Mouse (Mus musculus) CH12.LX (cell line): Measurements from ENCODE around the gene Tdrd7. TPM values are rescaled to one million over a fixed set of nuclear protein-coding genes. Genes with fewer than 3 reads are reported as not detected.

ENCODE experiments used
- DNase-seq: peaks from one replicate; pipeline ENCODE4 v3.0.0-alpha.2; 2013; ENCODE audit errors: extremely low read depth
- H3K27ac ChIP-seq: 2 replicates; pipeline ENCODE4 v1.5.1; 2012; ENCODE audit warnings: low read depth, mild to moderate bottlenecking, control low read depth, moderate library complexity; ENCODE audit not compliant: insufficient read depth
- H3K27me3 ChIP-seq: replicated peaks from 2 replicates; pipeline ENCODE3; 2012; ENCODE audit warnings: inconsistent platforms
- H3K36me3 ChIP-seq, 2 experiments: replicated peaks in 1 of 2; 2 replicates each; pipeline versions ENCODE3 to v1.6.1; 2012; ENCODE audit warnings: inconsistent platforms in 1 of 2, low read length in 1 of 2, mild to moderate bottlenecking in 1 of 2, mixed read lengths in 1 of 2, moderate library complexity in 1 of 2; ENCODE audit not compliant: control insufficient read depth in 1 of 2, insufficient read depth in 1 of 2
- H3K4me1 ChIP-seq, 2 experiments: 2 replicates each; pipeline ENCODE4 v1.6.1; 2012; ENCODE audit warnings: inconsistent platforms in 1 of 2, moderate library complexity in 1 of 2; ENCODE audit not compliant: insufficient read depth in 2 of 2, control insufficient read depth in 1 of 2
- H3K4me2 ChIP-seq: 2 replicates; pipeline ENCODE4 v1.6.1; 2012; ENCODE audit warnings: low read depth, mild to moderate bottlenecking, control low read depth; ENCODE audit not compliant: poor library complexity, insufficient read depth, severe bottlenecking
- H3K4me3 ChIP-seq, 3 experiments: fragments of 150-350 bp in 1 of 3; sonication (generic) in 1 of 3; replicated peaks in 1 of 3; 2 replicates each; pipeline versions ENCODE3 to v1.5.1; 2011 to 2012; ENCODE audit warnings: low read depth in 2 of 3, low read length in 2 of 3, mild to moderate bottlenecking in 2 of 3, moderate library complexity in 2 of 3, control low read depth in 1 of 3, improper control_type of control experiment in 1 of 3, inconsistent platforms in 1 of 3, mixed read lengths in 1 of 3; ENCODE audit not compliant: poor library complexity in 1 of 3
- H3K79me2 ChIP-seq: replicated peaks from 2 replicates; pipeline ENCODE4 v1.6.1; 2012; ENCODE audit warnings: mild to moderate bottlenecking, moderate library complexity; ENCODE audit not compliant: control insufficient read depth, poor library complexity, insufficient read depth, severe bottlenecking; ENCODE audit errors: extremely low read depth
- H3K9ac ChIP-seq: 2 replicates; pipeline ENCODE4 v1.6.1; 2012; ENCODE audit warnings: low read depth, mild to moderate bottlenecking, control low read depth, moderate library complexity; ENCODE audit not compliant: insufficient read depth
- H3K9me3 ChIP-seq: replicated peaks from 2 replicates; pipeline ENCODE3; 2012; ENCODE audit warnings: low read length, inconsistent platforms, mixed read lengths
- CHD1 ChIP-seq: IDR thresholded peaks from 2 replicates; pipeline ENCODE4 v1.6.1; 2012; ENCODE audit warnings: low read depth, low read length, improper control_type of control experiment, inconsistent platforms
- ETS1 ChIP-seq: conservative IDR thresholded peaks from 2 replicates; pipeline ENCODE4 v1.6.1; 2012; ENCODE audit warnings: low read depth, mild to moderate bottlenecking, inconsistent platforms, low read length, improper control_type of control experiment, moderate library complexity
- HCFC1 ChIP-seq: IDR thresholded peaks from 2 replicates; pipeline ENCODE4 v1.6.1; 2012; ENCODE audit warnings: low read depth, mild to moderate bottlenecking, inconsistent platforms, low read length, improper control_type of control experiment
- IRF4 ChIP-seq: IDR thresholded peaks from 2 replicates; pipeline ENCODE4 v1.6.1; 2014; ENCODE audit warnings: low read depth, mild to moderate bottlenecking, inconsistent platforms, low read length, improper control_type of control experiment
- JUN ChIP-seq: IDR thresholded peaks from 2 replicates; pipeline ENCODE4 v1.6.1; 2011; ENCODE audit warnings: low read depth, mild to moderate bottlenecking, low read length, improper control_type of control experiment, moderate library complexity; ENCODE audit not compliant: insufficient read depth
- JUND ChIP-seq: conservative IDR thresholded peaks from 2 replicates; pipeline ENCODE4 v1.6.1; 2011; ENCODE audit warnings: low read depth, low read length, improper control_type of control experiment
- MEF2A ChIP-seq: IDR thresholded peaks from 2 replicates; pipeline ENCODE4 v1.6.1; 2014; ENCODE audit warnings: low read depth, mild to moderate bottlenecking, inconsistent platforms, low read length, improper control_type of control experiment, borderline replicate concordance
- MYC ChIP-seq: IDR thresholded peaks from 2 replicates; pipeline ENCODE4 v1.6.1; 2011; ENCODE audit warnings: low read depth, mild to moderate bottlenecking, improper control_type of control experiment, low read length
- POLR2AphosphoS2 ChIP-seq: IDR thresholded peaks from 2 replicates; pipeline ENCODE4 v1.6.1; 2011; ENCODE audit warnings: low read depth, low read length, improper control_type of control experiment
- RAD21 ChIP-seq: IDR thresholded peaks from 2 replicates; pipeline ENCODE4 v1.6.1; 2011; ENCODE audit warnings: low read depth, mild to moderate bottlenecking, low read length, improper control_type of control experiment, moderate library complexity
- SMC3 ChIP-seq: IDR thresholded peaks from 2 replicates; pipeline ENCODE4 v1.6.1; 2011; ENCODE audit warnings: low read depth, low read length, improper control_type of control experiment
- TCF12 ChIP-seq: IDR thresholded peaks from 2 replicates; pipeline ENCODE4 v1.6.1; 2014; ENCODE audit warnings: low read depth, mild to moderate bottlenecking, inconsistent platforms, low read length, improper control_type of control experiment
- UBTF ChIP-seq: IDR thresholded peaks from 2 replicates; pipeline ENCODE4 v1.6.1; 2012; ENCODE audit warnings: low read depth, mild to moderate bottlenecking, inconsistent platforms, low read length, improper control_type of control experiment, moderate library complexity
- USF1 ChIP-seq: IDR thresholded peaks from 2 replicates; pipeline ENCODE4 v1.6.1; 2014; ENCODE audit warnings: low read depth, mild to moderate bottlenecking, inconsistent platforms, low read length, improper control_type of control experiment
- USF2 ChIP-seq: conservative IDR thresholded peaks from 2 replicates; pipeline ENCODE4 v1.6.1; 2011; ENCODE audit warnings: low read depth, low read length, improper control_type of control experiment
- ZC3H11A ChIP-seq: IDR thresholded peaks from 2 replicates; pipeline ENCODE4 v1.6.1; 2012; ENCODE audit warnings: low read depth, mild to moderate bottlenecking, inconsistent platforms, low read length, improper control_type of control experiment
- ZKSCAN1 ChIP-seq: IDR thresholded peaks from 2 replicates; pipeline ENCODE4 v1.6.1; 2012; ENCODE audit warnings: low read depth, inconsistent platforms, low read length, improper control_type of control experiment, borderline replicate concordance
- dilution Hi-C: fragments of 300-500 bp; cut with MboI; formaldehyde crosslinking; loops from 2 replicates; pipeline ENCODE4 v1.14.3; 2020; ENCODE audit warnings: low sequenced_read_pairs; ENCODE audit not compliant: extremely low pct_unique_long_range_greater_than_20kb, extremely low pct_ligation_motif_present
- in situ Hi-C: fragments of 300-500 bp; cut with MboI; formaldehyde crosslinking; loops from 3 replicates; pipeline ENCODE4 v1.14.3; 2019; ENCODE audit warnings: low sequenced_read_pairs, low pct_ligation_motif_present, low pct_unique_long_range_greater_than_20kb, mixed read lengths
- polyA plus RNA-seq: library from polyadenylated mRNA; unstranded; fragments of >175 nt; gene quantifications from 2 replicates; pipeline ENCODE4 v1.2.1, GENCODE M21; 2012; ENCODE audit warnings: low read depth; ENCODE audit not compliant: insufficient read length
- total RNA-seq, 2 experiments: library from RNA; depleted of rRNA; stranded (reverse); fragments of 300-350 nt in 1 of 2; fragments of >200 nt in 1 of 2; gene quantifications; 2 replicates each; pipeline ENCODE4 v1.2.3; 2012 to 2014

Tdrd7 gene
- total and polyA plus RNA-seq, 3 experiments: 1.6 to 2.9 (median 2.7) TPM

DNA sequence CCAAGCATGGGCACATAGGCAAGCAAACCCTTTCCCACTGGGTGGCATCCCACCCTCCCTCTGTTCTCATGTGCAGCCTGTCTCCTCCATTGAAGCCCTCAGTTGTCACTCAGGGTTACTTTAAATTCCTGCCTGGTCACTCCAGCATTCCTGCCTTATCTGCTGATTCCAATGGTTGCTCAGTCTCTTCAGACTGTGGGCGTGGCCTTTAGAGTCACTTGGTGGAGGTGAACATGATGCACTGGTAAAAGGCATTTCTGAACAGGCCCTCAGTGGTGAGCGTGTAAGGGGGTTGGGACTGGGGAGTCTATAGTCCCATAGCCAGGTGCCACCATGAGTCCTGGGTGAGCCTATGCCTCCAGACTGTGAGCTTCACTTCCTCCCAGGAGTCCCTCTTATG, 68.1 kb downstream of the Tdrd7 start:
- H3K27me3 ChIP-seq: peaks cover 10% of the 10 kb centered on the region
- dilution Hi-C loops: no loop called here

DNA sequence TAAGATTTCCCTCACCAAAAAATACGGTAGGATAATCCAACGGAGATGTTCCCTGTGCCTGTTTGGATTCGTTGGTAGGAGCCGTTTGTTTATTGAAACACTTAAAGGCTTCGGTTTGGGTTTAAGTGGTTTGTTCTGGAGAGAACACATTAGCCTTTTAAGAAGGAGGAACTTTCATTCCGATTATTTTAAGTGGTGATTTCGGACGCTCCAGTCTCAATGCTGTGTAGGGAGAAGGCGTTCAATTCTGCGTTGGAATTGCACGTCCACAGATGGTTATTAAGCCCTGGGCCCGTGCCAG, 73.4 kb downstream of the Tdrd7 start:
- Histone ChIP-seq H3K79me2 (no peaks in the 10 kb centered on the region), H3K4me3 (peak overlapping the region in 2 of 3 experiments; percentile 61 to 66), H3K4me2 (peak overlapping the region; percentile 76), H3K27me3 (peaks cover 30% of the 10 kb centered on the region), H3K4me1 (peaks cover 22 to 46% of the 10 kb centered on the region in 2 experiments), H3K9me3 (no peaks in the 10 kb centered on the region), H3K9ac (no peak overlapping the region), H3K36me3 (no peaks in the 10 kb centered on the region), H3K27ac (no peak overlapping the region)
- DNase-seq: no peak
- in situ Hi-C loops (no loop called here), dilution Hi-C loops (no loop called here)
- TF ChIP-seq SMC3 (no peak), ETS1 (no peak), RAD21 (no peak), ZC3H11A (no peak), JUND (no peak), MEF2A (no peak), JUN (no peak), CHD1 (no peak), IRF4 (no peak), USF1 (no peak), MYC (no peak), TCF12 (no peak), ZKSCAN1 (no peak)

More for the DNA sequence above, 68.1 kb downstream of the Tdrd7 start:
- Histone ChIP-seq H3K9ac (no peak overlapping the region), H3K27ac (no peak overlapping the region), H3K4me3 (no peak overlapping the region), H3K4me2 (no peak overlapping the region), H3K9me3 (no peaks in the 10 kb centered on the region), H3K36me3 (no peaks in the 10 kb centered on the region), H3K79me2 (no peaks in the 10 kb centered on the region), H3K4me1 (peaks cover 13 to 21% of the 10 kb centered on the region in 2 experiments)
- DNase-seq: no peak
- in situ Hi-C loops: no loop called here
- no peak for TF ChIP-seq USF2
- no peak for TF ChIP-seq HCFC1
- no peak for TF ChIP-seq POLR2AphosphoS2
- TF ChIP-seq UBTF: no peak
- TF ChIP-seq ETS1: no peak
- TF ChIP-seq TCF12: no peak
